Mouse (Mus musculus) right cerebral cortex, postnatal 10 days (tissue): Measurements from ENCODE around the gene Mup1.
"Not testable (repeated sequence)": the region's sequence is repeated elsewhere in the genome, so short reads cannot be mapped to it uniquely, and the experiment has no call there.

Experiments used
- DNase-seq, 2 experiments: peaks; one replicate each; pipeline ENCODE4 v3.0.0; 2021; ENCODE audit warnings: low spot score in 2 of 2

Mup1 gene

GRCm38 (mm10) chr4:60501860-60502259, at the start of gene Mup1:
Mup1 (minus strand) TSS chr4:60501960.
- not testable (repeated sequence) for DNase-seq
